Mouse (Mus musculus) c-Kit-positive CD71-positive TER-119-positive erythroid progenitor cells, embryonic 14.5 days (primary cell): Measurements from ENCODE around the gene Wdr25.
A peak's percentile ranks its signal among the peaks of the same experiment; 100 is the strongest.

Experiments used
- DNase-seq: peaks from one replicate; pipeline ENCODE4 v3.0.0-alpha.2; 2013; ENCODE audit warnings: low spot score

The Wdr25 gene

DNA sequence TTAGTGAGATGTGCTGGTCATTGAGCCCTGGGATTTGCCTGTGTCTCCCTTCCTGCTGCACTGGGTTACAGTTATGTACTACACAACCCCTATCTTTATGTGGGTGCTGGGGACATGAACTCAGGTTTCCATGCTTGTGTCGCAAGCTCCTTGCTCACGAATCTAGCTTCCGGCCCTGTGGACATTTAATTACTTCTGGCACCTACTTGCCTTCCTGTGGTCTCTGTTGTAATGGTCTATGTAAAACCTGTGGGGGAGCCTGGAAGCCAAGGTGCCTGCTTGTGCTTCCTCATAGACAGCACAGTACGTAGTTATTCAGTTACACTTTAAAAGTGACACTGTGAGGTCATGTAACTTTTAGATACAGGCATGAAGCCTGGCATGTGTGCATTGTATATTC lies 44.1 kb downstream of the Wdr25 start:
- DNase-seq, result no peak

DNA sequence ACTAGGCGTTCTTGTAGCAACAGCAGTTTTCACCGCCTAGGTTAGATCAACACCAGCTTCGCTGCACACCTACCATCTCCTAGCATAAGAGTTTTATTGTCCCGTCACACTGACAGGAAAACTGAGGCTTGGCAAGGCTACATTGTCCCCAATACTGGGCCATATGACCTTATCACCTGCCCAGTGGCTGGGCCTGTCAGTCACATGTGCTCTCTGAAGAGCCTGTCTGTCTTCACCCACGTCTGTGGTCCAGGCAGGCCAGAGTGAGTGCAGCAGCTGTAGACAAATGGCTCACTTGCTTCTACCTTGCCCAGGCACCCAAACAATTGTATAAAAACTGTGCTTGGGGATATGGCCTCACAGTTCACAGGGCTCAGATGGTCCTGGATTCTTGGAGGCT lies 45.4 kb downstream of the Wdr25 start:
- no peak for DNase-seq

DNA sequence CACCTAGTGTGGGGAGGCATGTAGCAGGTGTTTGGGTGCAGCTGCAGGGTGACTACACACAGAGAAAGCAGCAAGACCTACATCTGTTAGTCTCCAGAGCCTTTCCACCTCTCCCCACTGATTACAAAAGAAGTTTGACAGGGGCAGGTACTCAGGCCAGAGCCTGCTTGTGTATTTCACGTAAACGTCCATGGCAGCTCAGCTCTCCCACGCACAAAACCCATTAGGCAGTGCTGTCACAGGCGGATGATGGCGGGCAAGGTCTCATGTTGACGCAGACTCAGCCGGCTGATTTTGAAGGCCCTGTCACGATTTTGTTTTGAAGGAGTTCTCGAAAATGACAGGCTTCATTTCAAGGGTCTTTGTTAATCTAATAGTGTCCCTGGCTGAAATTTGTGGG lies 45.9 kb downstream of the Wdr25 start:
- DNase-seq, result no peak

DNA sequence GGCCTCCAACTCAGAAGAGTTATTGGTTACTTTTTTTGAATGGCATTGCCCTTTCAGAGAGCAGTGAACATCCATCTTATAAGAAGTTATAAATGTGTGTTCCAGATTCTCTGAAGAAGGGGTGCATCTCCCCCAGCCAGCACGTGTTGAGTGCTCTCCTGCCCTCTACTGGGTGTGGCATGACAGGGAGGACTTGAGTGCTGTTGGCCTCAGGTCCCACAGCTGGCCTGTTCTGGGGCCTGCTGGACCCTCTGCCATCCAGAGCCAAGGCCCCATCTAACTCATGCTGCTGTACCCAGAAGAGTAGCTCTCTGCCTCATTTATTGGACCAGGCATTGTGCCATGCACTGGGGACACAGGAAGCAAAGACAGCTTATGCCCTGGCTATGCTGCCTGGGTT lies 46.8 kb downstream of the Wdr25 start:
- DNase-seq, result no peak

DNA sequence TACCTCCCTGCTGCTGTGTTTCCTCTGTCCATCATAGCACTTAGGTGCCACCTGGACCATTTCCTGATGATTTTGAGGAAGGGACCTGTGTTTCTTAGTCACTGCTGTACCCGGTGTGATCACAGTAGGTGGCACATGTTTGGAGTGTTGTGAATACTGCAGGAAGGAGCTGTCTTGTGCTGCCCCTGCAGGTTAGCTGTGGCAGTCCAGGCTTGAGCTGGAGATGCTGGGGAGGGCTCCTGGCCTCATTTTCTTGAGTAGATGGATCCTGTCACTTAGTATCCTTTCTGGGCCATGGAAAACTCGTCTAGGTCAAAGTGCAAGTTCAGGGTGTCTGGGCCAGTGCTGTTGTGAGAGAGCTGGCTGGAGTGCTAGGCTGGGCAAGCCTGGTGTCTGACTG lies 47.9 kb downstream of the Wdr25 start:
- DNase-seq, result no peak

DNA sequence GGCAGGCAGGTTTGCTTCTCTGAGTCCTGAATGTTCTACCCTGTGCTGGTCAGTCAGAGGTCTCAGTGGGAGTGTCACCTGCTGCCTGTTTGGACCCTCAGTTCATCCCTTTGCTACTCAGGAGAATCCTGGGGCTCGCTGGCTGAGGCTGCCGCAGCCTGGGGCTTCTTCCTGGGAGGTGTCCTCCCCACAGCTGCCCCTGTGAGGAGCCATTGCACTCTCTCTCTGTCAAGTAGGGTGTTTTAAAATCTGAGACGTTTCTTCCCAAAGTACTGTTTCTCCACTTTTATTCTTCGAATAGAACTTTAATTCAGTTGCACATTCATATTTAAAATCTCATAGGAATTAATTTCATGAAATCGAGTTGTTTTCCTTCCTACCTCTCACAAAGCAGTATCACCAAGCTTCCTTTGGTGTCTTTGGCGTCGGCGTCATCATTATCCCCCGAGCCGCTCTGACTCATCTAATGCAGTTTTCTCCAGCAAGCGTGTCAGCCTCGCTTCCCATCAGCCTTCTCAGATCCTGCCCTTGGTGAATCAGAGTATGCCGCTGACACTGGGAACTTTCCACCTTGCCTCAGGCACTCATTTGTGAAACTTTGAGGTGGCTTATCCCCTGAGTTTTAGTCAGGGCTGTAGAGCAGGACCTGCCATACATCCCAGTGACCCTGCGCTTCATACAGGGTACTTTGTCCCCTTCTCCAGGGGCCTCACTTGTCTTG lies 48.9 kb downstream of the Wdr25 start:
- DNase-seq, result no peak

DNA sequence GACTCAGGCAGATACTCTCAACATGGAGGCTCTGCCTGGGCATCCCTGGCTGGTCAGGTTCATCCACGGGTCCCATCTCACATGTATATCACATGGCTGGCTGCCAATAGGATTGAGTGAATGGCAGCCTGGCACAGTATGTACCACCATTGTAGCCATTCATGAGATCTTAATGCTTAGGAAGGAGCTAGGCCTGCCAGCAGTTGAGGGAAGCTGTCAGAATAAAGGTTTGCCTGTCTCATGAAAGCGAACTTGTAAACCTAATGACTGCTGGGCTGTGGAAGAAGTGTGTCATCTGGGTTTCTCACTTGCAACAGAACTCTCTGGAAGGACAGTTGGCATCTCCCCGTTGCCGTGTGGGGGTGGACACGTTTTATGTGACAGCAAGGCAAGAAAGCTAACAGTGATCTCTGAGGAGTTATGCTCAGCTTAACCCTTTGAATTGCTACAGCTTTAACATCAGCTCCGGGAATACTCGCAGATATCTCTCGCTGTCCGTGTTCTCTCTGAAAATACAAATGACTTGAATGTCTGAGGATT lies 59.6 kb downstream of the Wdr25 start:
- no peak for DNase-seq

DNA sequence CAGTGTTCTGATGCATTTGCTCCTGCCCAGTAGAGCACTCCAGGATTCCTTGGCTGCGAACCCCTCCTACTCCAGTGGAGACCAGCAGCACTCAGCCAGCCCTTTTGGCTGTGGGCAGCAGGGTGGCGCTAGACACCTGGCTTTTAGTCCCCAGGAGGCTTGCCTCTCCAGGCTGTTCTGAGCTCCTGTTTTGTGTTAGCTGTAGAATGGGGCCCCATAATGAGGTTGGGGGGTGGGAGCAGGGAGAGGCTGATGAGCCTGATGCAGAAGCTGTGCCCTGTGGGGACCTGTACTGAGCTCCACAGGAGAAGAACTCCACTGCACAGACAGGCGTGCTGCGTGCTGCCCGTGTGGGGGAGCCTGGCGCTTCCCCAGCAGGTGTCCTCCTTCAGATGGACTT lies 60.4 kb downstream of the Wdr25 start:
- DNase-seq, result no peak

DNA sequence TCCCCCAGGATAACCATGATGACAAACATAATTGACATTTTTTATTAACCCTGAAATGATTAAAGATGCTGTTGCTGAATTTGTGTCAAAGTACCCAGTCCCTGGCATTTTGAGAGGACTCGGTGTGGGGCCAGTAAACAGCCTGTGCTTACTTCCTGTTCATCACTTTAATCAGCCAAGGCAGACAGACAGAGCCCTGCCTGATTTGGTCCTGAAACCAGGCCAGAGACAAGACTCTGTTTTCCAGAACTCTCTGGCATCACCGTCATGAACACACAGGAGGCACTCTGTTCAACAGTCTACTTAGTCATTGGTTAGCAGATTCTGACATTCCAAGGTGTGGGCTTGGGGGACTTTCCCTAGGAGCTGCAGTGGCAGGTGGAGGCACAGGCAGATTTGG lies 61.0 kb downstream of the Wdr25 start:
- DNase-seq, result no peak

DNA sequence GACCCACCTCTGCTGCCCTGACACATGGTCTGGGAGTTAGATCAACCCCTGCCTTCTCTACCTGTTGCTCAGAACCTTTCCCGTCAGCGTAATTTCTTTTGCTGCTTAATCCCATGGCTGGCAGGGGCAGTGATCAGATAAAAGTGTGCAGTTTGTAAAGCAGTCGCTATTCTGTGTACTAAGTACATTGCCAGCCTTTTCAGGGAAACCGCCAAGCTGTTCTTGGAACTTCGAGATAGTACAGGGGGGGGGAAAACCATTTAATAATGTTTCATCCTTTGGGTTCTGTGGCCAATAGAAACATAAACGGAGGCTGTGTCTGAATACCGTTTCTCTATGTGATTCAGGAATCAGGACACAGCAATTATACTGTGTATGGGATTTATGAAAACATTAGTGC lies 65.1 kb downstream of the Wdr25 start:
- DNase-seq, result peak; percentile 32

DNA sequence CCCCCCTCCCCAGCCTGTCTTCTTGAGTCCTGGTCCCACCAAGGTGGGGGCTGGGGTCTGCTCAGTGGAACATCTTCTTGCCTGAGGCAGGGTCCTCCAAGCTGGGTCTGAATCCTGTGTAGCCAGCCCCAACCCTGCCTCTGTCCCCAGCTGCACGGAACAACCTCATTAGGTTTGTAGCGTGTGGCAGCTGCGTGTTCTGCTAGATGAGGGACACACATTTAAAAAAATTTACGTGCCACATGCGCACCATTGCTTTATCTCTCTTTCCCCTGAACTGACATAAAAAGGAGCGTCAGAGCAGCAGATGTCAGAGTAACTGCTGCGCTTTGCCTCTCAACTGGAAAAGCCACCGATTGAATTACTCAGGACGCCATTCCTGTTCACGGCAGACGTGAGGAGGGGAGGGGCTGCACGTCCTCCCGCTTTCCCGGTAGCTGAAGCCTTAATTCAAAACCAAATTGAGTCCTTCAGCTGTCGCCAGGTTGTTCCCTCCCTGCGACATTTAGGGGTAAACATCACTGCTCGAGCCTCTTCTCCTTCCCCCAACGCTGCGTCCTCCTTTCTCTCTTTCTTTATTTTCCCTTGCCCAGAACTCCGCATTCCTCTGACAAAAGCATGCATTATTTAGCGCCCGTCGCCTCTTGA lies 65.7 kb downstream of the Wdr25 start:
- DNase-seq, result no peak

- DNase-seq, result no peak
Observed at GRCm38 (mm10) chr12:108959639-108960219, 66.3 kb downstream of the Wdr25 start.

GRCm38 (mm10) chr12:108960225-108960624 lies 66.8 kb downstream of the Wdr25 start:
- no peak for DNase-seq

GRCm38 (mm10) chr12:108967631-108968030 lies 74.2 kb downstream of the Wdr25 start:
- no peak for DNase-seq

DNA sequence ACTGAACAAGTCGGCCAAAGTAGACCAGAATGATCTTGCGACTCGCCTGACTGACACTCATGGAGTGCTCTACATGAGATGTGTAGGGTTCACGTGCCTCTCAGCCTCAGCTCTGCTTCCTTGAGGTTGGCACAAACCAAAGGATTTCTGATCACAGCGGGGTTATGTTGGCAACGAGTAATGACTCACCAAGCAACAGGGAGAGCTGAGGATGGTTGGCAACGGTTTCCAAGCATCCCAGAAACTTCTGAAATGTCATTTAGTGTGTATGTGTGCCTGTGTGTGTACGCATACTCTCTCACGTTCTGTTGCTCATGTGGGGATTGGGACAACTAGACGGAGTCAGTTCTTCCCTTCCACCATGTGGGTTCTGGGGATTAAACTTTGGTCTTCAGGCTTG lies 74.6 kb downstream of the Wdr25 start:
- no peak for DNase-seq

GRCm38 (mm10) chr12:108971446-108971845 lies 78.0 kb downstream of the Wdr25 start:
- no peak for DNase-seq

GRCm38 (mm10) chr12:108972234-108972633 lies 78.8 kb downstream of the Wdr25 start:
- no peak for DNase-seq

DNA sequence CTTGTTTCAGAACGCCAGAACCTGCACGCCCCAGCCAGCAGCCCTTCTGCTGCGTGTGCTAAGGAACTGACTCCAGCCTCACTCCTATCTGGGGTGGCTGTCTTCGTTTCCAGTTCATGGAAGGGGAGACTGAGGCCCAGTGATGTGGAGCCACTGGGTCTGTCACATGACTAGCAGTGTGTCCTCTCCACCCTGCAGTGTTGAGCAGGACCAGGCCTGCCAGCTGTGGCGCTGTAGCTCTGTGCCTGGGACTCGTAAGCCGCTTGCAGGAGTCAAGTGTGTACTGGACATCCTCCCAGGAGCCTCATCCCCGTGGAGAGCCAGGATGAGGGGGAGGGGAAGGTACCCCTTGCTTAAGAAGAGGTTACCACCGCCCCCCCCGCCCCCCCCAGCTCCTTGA lies 86.5 kb downstream of the Wdr25 start:
- no peak for DNase-seq

GRCm38 (mm10) chr12:108981941-108982683 lies 88.7 kb downstream of the Wdr25 start:
- no peak for DNase-seq

- DNase-seq, result no peak
Observed at GRCm38 (mm10) chr12:108982684-108982960, 89.2 kb downstream of the Wdr25 start.

GRCm38 (mm10) chr12:108983496-108983895 lies 90.1 kb downstream of the Wdr25 start:
- DNase-seq, result no peak

GRCm38 (mm10) chr12:108984471-108984870 lies 91.0 kb downstream of the Wdr25 start:
- DNase-seq, result no peak

- no peak for DNase-seq
Observed at GRCm38 (mm10) chr12:108985025-108985424, 91.6 kb downstream of the Wdr25 start.
